Mouse (Mus musculus): ENCODE data around the gene Cactin. TPM values are rescaled to one million over a fixed set of nuclear protein-coding genes. Genes with fewer than 3 reads are reported as not detected.

The Cactin gene
- polyA plus RNA-seq, 1 experiment = 36.6 TPM

DNA sequence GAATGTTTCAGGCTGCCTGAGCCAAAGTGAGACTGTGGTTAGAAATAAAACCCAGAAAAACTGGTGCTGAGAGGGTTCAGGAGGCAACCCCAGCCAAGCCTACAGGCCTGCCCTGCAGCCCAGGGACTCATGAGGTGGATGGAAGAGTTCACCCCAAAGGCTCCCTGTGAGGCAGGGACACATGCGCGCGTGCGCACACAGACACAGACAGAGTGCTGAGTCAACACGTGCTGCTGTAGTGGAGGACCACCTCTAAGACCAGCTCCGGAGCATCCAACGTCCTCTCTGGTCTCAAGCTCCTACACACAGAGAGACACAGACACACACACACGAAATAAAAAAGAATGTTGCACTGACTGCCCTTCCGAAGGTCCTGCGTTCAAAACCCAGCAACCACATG lies 54.4 kb downstream of the Cactin start:
- 94% methylated on average over 10 of the region's 10 CpGs for WGBS
- Histone ChIP-seq H3K4me3 (replicated peaks; ENCODE audit: control insufficient read depth, low read depth, low read length) (no peak overlapping the region), H3K4me1 (ENCODE audit: control insufficient read depth, insufficient read depth, low read length) (peaks cover 2% of the 10 kb centered on the region; the same call in 1 of the 2 replicates), H3K27ac (ENCODE audit: control insufficient read depth, insufficient read depth, low read depth, low read length, poor library complexity) (no peak overlapping the region)
- TF ChIP-seq CTCF (IDR thresholded peaks at IDR 0.05; ENCODE audit: control insufficient read depth, insufficient read depth, low read length) = no peak
- TF ChIP-seq POLR2A (IDR thresholded peaks at IDR 0.05; ENCODE audit: borderline replicate concordance, control insufficient read depth, low read depth, low read length) = no peak

Other genes with a start within 250 kb of the Cactin start
- 0.87 TPM in 1 of 2 replicates, not detected in the other for gene Creb3l3, start 222.2 kb upstream of the Cactin start, polyA plus RNA-seq (2011; ENCODE audit: insufficient read depth, insufficient read length, low replicate concordance, missing spikeins)
- 57.6 and 108 TPM in 2 replicates for gene Map2k2, start 215.2 kb upstream of the Cactin start, polyA plus RNA-seq (2011; ENCODE audit: insufficient read depth, insufficient read length, low replicate concordance, missing spikeins)
- gene Zbtb7a, start 185.9 kb upstream of the Cactin start, polyA plus RNA-seq (2011; ENCODE audit: insufficient read depth, insufficient read length, low replicate concordance, missing spikeins) = 28.2 and 31.0 TPM in 2 replicates
- 11.1 and 29.0 TPM in 2 replicates for gene Pias4, start 153.2 kb upstream of the Cactin start, polyA plus RNA-seq (2011; ENCODE audit: insufficient read depth, insufficient read length, low replicate concordance, missing spikeins)
- 347 and 468 TPM in 2 replicates for gene Eef2, start 144.5 kb upstream of the Cactin start, polyA plus RNA-seq (2011; ENCODE audit: insufficient read depth, insufficient read length, low replicate concordance, missing spikeins)
- gene Dapk3, start 138.1 kb upstream of the Cactin start, polyA plus RNA-seq (2011; ENCODE audit: insufficient read depth, insufficient read length, low replicate concordance, missing spikeins) = 7.2 and 23.2 TPM in 2 replicates
- not detected in 2 replicates for gene 4930442H23Rik, start 137.3 kb upstream of the Cactin start, polyA plus RNA-seq (2011; ENCODE audit: insufficient read depth, insufficient read length, low replicate concordance, missing spikeins)
- gene Nmrk2, start 119.1 kb upstream of the Cactin start, polyA plus RNA-seq (2011; ENCODE audit: insufficient read depth, insufficient read length, low replicate concordance, missing spikeins) = not detected in 2 replicates
- gene Atcay, start 90.3 kb upstream of the Cactin start, polyA plus RNA-seq (2011; ENCODE audit: insufficient read depth, insufficient read length, low replicate concordance, missing spikeins) = not detected in 2 replicates
- 0.32 and 2.5 TPM in 2 replicates for gene Zfr2, start 87.9 kb upstream of the Cactin start, polyA plus RNA-seq (2011; ENCODE audit: insufficient read depth, insufficient read length, low replicate concordance, missing spikeins)
- 11.9 and 18.9 TPM in 2 replicates for gene Matk, start 68.2 kb upstream of the Cactin start, polyA plus RNA-seq (2011; ENCODE audit: insufficient read depth, insufficient read length, low replicate concordance, missing spikeins)
- gene Mrpl54, start 54.2 kb upstream of the Cactin start, polyA plus RNA-seq (2011; ENCODE audit: insufficient read depth, insufficient read length, low replicate concordance, missing spikeins) = 34.4 and 75.4 TPM in 2 replicates
- 14.6 and 32.8 TPM in 2 replicates for gene Apba3, start 54.1 kb upstream of the Cactin start, polyA plus RNA-seq (2011; ENCODE audit: insufficient read depth, insufficient read length, low replicate concordance, missing spikeins)
- gene Tjp3, start 29.5 kb upstream of the Cactin start, polyA plus RNA-seq (2011; ENCODE audit: insufficient read depth, insufficient read length, low replicate concordance, missing spikeins) = 3.0 and 3.4 TPM in 2 replicates
- 31.2 and 62.2 TPM in 2 replicates for gene Pip5k1c, start 28.1 kb upstream of the Cactin start, polyA plus RNA-seq (2011; ENCODE audit: insufficient read depth, insufficient read length, low replicate concordance, missing spikeins)
- 3.3 and 7.9 TPM in 2 replicates for gene Tbxa2r, start 7.6 kb downstream of the Cactin start, polyA plus RNA-seq (2011; ENCODE audit: insufficient read depth, insufficient read length, low replicate concordance, missing spikeins)
- gene Gipc3, start 22.2 kb downstream of the Cactin start, polyA plus RNA-seq (2011; ENCODE audit: insufficient read depth, insufficient read length, low replicate concordance, missing spikeins) = not detected in 2 replicates
- 56.9 and 60.7 TPM in 2 replicates for gene Hmg20b, start 29.4 kb downstream of the Cactin start, polyA plus RNA-seq (2011; ENCODE audit: insufficient read depth, insufficient read length, low replicate concordance, missing spikeins)
- 11.0 and 14.3 TPM in 2 replicates for gene Mfsd12, start 36.4 kb downstream of the Cactin start, polyA plus RNA-seq (2011; ENCODE audit: insufficient read depth, insufficient read length, low replicate concordance, missing spikeins)
- 4.5 and 12.3 TPM in 2 replicates for gene 4930404N11Rik, start 44.7 kb downstream of the Cactin start, polyA plus RNA-seq (2011; ENCODE audit: insufficient read depth, insufficient read length, low replicate concordance, missing spikeins)
- 126 and 131 TPM in 2 replicates for gene Fzr1, start 57.4 kb downstream of the Cactin start, polyA plus RNA-seq (2011; ENCODE audit: insufficient read depth, insufficient read length, low replicate concordance, missing spikeins)
- gene Dohh, start 63.3 kb downstream of the Cactin start, polyA plus RNA-seq (2011; ENCODE audit: insufficient read depth, insufficient read length, low replicate concordance, missing spikeins) = 14.6 and 23.0 TPM in 2 replicates
- 3.4 and 4.3 TPM in 2 replicates for gene Gm48551, start 63.4 kb downstream of the Cactin start, polyA plus RNA-seq (2011; ENCODE audit: insufficient read depth, insufficient read length, low replicate concordance, missing spikeins)
- not detected in 2 replicates for gene Gm48552, start 67.9 kb downstream of the Cactin start, polyA plus RNA-seq (2011; ENCODE audit: insufficient read depth, insufficient read length, low replicate concordance, missing spikeins)
- gene Smim24, start 71.9 kb downstream of the Cactin start, polyA plus RNA-seq (2011; ENCODE audit: insufficient read depth, insufficient read length, low replicate concordance, missing spikeins) = 7.9 and 18.0 TPM in 2 replicates
- gene Nfic, start 134.5 kb downstream of the Cactin start, polyA plus RNA-seq (2011; ENCODE audit: insufficient read depth, insufficient read length, low replicate concordance, missing spikeins) = 5.1 and 14.5 TPM in 2 replicates
- 0.72 TPM in 1 of 2 replicates, not detected in the other for gene Celf5, start 161.6 kb downstream of the Cactin start, polyA plus RNA-seq (2011; ENCODE audit: insufficient read depth, insufficient read length, low replicate concordance, missing spikeins)
- 30.2 and 61.0 TPM in 2 replicates for gene Ncln, start 175.3 kb downstream of the Cactin start, polyA plus RNA-seq (2011; ENCODE audit: insufficient read depth, insufficient read length, low replicate concordance, missing spikeins)
- gene S1pr4, start 179.0 kb downstream of the Cactin start, polyA plus RNA-seq (2011; ENCODE audit: insufficient read depth, insufficient read length, low replicate concordance, missing spikeins) = 7.6 and 15.8 TPM in 2 replicates
- gene Gna15, start 203.1 kb downstream of the Cactin start, polyA plus RNA-seq (2011; ENCODE audit: insufficient read depth, insufficient read length, low replicate concordance, missing spikeins) = 5.4 and 9.4 TPM in 2 replicates
- gene Gna11, start 224.1 kb downstream of the Cactin start, polyA plus RNA-seq (2011; ENCODE audit: insufficient read depth, insufficient read length, low replicate concordance, missing spikeins) = 12.3 and 23.8 TPM in 2 replicates
- 183 and 306 TPM in 2 replicates for gene Aes, start 238.4 kb downstream of the Cactin start, polyA plus RNA-seq (2011; ENCODE audit: insufficient read depth, insufficient read length, low replicate concordance, missing spikeins)

All from bone marrow, adult 2 months (tissue).